Mouse (Mus musculus) left cerebral cortex, adult 11 months (tissue): ENCODE measurements at regions not wholly inside any gene's neighbourhood (a gene's known extent, or its start where the extent isn't known, plus 50 kb on each side); places are given as distances from the start of the nearest gene placed in this dataset.

ENCODE experiments used
- DNase-seq: peaks from one replicate; pipeline ENCODE4 v3.0.0; 2022; ENCODE audit warnings: low spot score

DNA sequence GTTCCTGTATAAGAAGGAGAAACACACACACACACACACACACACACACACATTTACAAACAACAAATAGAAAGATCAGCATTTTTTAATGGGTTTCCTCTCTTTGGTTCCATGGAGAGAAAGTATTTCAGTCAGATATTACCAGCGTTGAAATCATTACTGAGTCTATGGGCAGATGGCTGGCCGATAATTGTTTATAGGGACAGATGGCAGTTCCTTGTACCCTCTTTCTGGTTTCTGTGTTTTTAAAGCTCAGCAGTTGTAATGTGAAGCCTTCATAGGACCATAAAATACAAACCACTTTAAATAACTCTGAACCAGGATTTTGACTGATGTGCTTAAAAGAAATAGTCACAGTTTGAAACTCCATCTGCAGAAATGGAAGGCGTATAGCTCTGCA is 487.5 kb upstream of the Cypt14 start:
- DNase-seq: no peak

DNA sequence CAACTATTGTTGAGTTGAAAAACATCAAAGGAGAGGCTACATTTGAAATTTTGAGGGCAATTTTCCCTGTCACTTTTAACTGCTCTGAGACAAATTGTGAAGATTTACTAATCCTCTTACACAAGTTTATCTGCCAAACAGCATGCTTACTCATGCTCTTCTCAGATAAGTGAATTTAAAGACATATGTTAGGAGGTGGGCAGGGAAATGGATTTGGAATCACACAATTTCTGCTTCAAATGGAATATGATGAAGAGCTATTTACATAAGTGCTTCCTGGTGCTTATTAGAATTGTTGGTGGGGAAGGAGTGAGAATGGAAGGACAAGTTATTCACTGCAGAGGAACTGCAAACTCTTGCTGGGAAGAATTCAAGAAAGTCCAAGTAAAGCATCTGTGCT is 473.2 kb upstream of the Cypt14 start:
- DNase-seq: peak; percentile 4
